Mouse (Mus musculus) embryonic facial prominence, embryonic 11.5 days (tissue): ENCODE measurements at regions not wholly inside any gene's neighbourhood (a gene's known extent, or its start where the extent isn't known, plus 50 kb on each side); places are given as distances from the start of the nearest gene placed in this dataset.

Experiments used
- ATAC-seq: fragments of 200-750 bp; cut with Nextera tagmentation; replicated peaks from 2 replicates; pipeline ENCODE4 v1.8.0; 2017; ENCODE audit warnings: low read depth; ENCODE audit not compliant: insufficient number of reproducible peaks, low FRiP score, low TSS enrichment
- DNase-seq: peaks from one replicate; pipeline ENCODE4 v3.0.0-alpha.2; 2015; ENCODE audit warnings: low spot score
- H3K27ac ChIP-seq: fragments of 300-500 bp; sonication (generic); replicated peaks from 2 replicates; pipeline ENCODE4 v1.5.1; 2014; ENCODE audit warnings: mild to moderate bottlenecking, low read depth, low read length, control low read depth
- H3K27me3 ChIP-seq: fragments of 300-500 bp; sonication (generic); 2 replicates; pipeline ENCODE4 v1.6.1; 2014; ENCODE audit warnings: mild to moderate bottlenecking, low read length, moderate library complexity, mixed read lengths; ENCODE audit not compliant: control insufficient read depth, insufficient read depth
- H3K36me3 ChIP-seq: fragments of 300-500 bp; sonication (generic); replicated peaks from 2 replicates; pipeline ENCODE4 v1.6.1; 2014; ENCODE audit warnings: low read depth, mild to moderate bottlenecking, low read length, moderate library complexity, mixed read lengths; ENCODE audit not compliant: control insufficient read depth, insufficient read depth
- H3K4me1 ChIP-seq: fragments of 300-500 bp; sonication (generic); 2 replicates; pipeline ENCODE4 v1.6.1; 2014; ENCODE audit warnings: low read length, mixed read lengths; ENCODE audit not compliant: control insufficient read depth, insufficient read depth
- H3K4me2 ChIP-seq: fragments of 300-500 bp; sonication (generic); 2 replicates; pipeline ENCODE4 v1.6.1; 2014; ENCODE audit warnings: low read depth, mild to moderate bottlenecking, control low read depth, low read length, moderate library complexity
- H3K4me3 ChIP-seq: fragments of 300-500 bp; sonication (generic); 2 replicates; pipeline ENCODE4 v1.5.1; 2014; ENCODE audit warnings: low read depth, low read length, control low read depth
- H3K9ac ChIP-seq: fragments of 300-500 bp; sonication (generic); replicated peaks from 2 replicates; pipeline ENCODE4 v1.6.1; 2014; ENCODE audit warnings: mild to moderate bottlenecking, control low read depth, low read length
- H3K9me3 ChIP-seq: fragments of 300-500 bp; sonication (generic); replicated peaks from 2 replicates; pipeline ENCODE4 v1.6.1; 2016; ENCODE audit warnings: mild to moderate bottlenecking, low read length, inconsistent platforms, mixed read lengths; ENCODE audit not compliant: control insufficient read depth
- WGBS: fragments of 180-500 bp; shearing (Covaris S2); extraction: QIAGEN DNeasy Blood & Tissue Kit; methylation state at CpG from one replicate; pipeline ENCODE4 v1.1.7; 2014; 5-methylcytosine and 5-hydroxymethylcytosine counted together

DNA sequence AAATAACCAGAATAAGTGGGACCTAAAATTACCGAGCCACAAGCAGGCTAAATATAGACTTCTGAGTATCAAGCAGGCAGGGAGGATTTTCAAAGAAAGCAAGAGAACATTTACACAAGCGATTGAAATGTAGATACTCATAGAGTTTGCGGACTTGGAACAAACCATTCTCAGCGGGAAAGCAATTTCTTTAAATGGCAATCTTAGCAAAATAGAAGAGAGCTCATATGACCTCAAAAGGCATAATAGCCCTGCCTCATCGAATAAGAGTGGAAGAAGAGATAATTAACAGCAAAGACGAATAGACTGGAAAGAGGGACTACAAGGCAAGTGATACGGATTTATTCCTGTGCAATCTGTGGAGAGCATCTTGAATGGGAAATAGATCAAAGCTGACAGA is 163.7 kb upstream of the Gdf10 start:
- Histone ChIP-seq H3K4me1 (no peaks in the 10 kb centered on the region), H3K4me3 (no peak overlapping the region), H3K4me2 (no peak overlapping the region), H3K36me3 (no peaks in the 10 kb centered on the region), H3K27ac (no peak overlapping the region), H3K9me3 (no peaks in the 10 kb centered on the region), H3K9ac (no peak overlapping the region), H3K27me3 (no peaks in the 10 kb centered on the region)
- DNase-seq (no peak), ATAC-seq (no peak)
- WGBS, result 67% methylated on average over 7 of the region's 7 CpGs

DNA sequence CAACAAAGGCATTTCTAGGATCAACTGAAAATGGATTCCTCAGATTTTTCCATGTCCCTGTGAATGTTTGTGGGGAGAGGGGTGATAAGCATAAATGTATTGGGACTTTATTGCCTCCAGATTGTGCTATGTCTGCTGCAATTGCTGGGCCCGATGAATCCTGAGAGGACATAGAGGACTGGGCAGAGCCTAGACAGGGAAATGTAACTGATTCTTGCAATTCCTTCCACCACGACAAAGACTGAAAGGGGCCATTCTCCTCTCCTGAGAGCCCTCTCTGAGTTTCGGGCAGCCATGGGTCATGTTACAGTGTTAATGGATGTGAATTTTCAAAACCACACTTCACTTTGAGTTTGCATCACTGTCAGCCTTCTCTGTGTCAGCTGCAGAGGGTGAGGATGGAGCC is 159.7 kb upstream of the Gdf10 start:
- Histone ChIP-seq H3K27ac (no peak overlapping the region), H3K36me3 (no peaks in the 10 kb centered on the region), H3K4me2 (no peak overlapping the region), H3K9me3 (no peaks in the 10 kb centered on the region), H3K4me3 (no peak overlapping the region), H3K9ac (no peak overlapping the region), H3K27me3 (no peaks in the 10 kb centered on the region), H3K4me1 (no peaks in the 10 kb centered on the region)
- ATAC-seq, result peak; percentile 73
- peak; percentile 68 for DNase-seq
- WGBS, result 19% methylated on average over 3 of the region's 3 CpGs

- no peaks in the 10 kb centered on the region for H3K9me3 ChIP-seq
- H3K4me1 ChIP-seq, result no peaks in the 10 kb centered on the region
- 75% methylated on average over 1 of the region's 1 CpGs for whole genome bisulfite sequencing
- no peaks in the 10 kb centered on the region for H3K36me3 ChIP-seq
- H3K27me3 ChIP-seq, result no peaks in the 10 kb centered on the region
- DNase-seq, result no peak
- H3K4me2 ChIP-seq, result no peak overlapping the region
- ATAC-seq, result no peak
- H3K4me3 ChIP-seq, result no peak overlapping the region
- H3K27ac ChIP-seq, result no peak overlapping the region
- no peak overlapping the region for H3K9ac ChIP-seq
These were observed 157.6 kb upstream of the Gdf10 start for GRCm38 (mm10) chr14:33765767-33766166.

DNA sequence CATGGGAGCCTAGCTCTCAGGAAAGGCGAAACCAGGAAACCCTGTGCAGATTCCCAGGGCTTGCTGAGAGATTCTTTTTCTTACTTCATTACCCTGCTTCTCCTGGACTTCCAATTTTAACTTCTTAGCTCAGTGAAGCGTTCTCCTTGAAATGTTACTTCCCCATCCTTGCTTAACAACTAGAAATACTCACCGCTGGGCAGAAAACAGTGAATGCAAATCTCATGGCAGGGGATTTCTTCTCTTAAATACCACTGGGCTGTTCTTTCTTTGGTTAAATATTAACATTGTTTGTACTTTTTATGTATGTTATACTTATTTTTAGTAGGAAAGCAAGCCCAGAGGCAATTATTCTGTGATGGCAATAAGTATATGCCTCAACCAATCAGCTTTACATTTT is 151.0 kb upstream of the Gdf10 start:
- ATAC-seq, result no peak
- no peak overlapping the region for H3K4me3 ChIP-seq
- H3K9ac ChIP-seq, result no peak overlapping the region
- no peaks in the 10 kb centered on the region for H3K36me3 ChIP-seq
- no peak overlapping the region for H3K4me2 ChIP-seq
- no peaks in the 10 kb centered on the region for H3K9me3 ChIP-seq
- H3K4me1 ChIP-seq, result no peaks in the 10 kb centered on the region
- H3K27ac ChIP-seq, result no peak overlapping the region
- WGBS, result 90% methylated on average over 3 of the region's 3 CpGs
- no peak for DNase-seq
- no peaks in the 10 kb centered on the region for H3K27me3 ChIP-seq

GRCm38 (mm10) chr14:33789556-33789955 is 133.8 kb upstream of the Gdf10 start:
- Histone ChIP-seq H3K4me1 (no peaks in the 10 kb centered on the region), H3K9me3 (no peaks in the 10 kb centered on the region), H3K36me3 (no peaks in the 10 kb centered on the region), H3K27me3 (no peaks in the 10 kb centered on the region), H3K4me3 (no peak overlapping the region), H3K9ac (no peak overlapping the region), H3K27ac (no peak overlapping the region), H3K4me2 (no peak overlapping the region)
- DNase-seq (no peak), ATAC-seq (no peak)
- 29% methylated on average over 2 of the region's 2 CpGs for WGBS

DNA sequence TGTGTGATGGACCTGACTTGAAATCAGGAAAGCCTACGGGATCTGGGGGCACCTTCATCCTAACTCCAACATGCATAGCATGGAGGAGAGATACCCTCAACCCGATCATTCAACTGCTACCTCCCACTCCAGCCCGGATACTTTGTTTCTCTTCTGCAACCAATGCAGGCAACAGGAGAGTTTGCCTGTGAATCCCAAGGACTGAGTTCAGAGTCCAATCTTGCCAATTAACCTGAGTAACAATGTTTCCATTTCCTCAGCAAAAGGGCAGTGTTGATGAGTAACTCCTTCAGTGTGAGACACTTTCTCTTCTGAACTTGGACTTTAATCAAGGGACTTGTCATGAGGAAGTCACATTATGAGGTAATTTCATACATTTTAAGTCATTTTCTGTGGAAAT is 129.1 kb upstream of the Gdf10 start:
- no peaks in the 10 kb centered on the region for H3K9me3 ChIP-seq
- no peak for DNase-seq
- ATAC-seq, result no peak
- H3K4me1 ChIP-seq, result no peaks in the 10 kb centered on the region; the same call in 1 of the 2 replicates
- H3K4me2 ChIP-seq, result no peak overlapping the region
- H3K36me3 ChIP-seq, result no peaks in the 10 kb centered on the region
- H3K9ac ChIP-seq, result no peak overlapping the region
- no peaks in the 10 kb centered on the region for H3K27me3 ChIP-seq
- H3K27ac ChIP-seq, result no peak overlapping the region
- H3K4me3 ChIP-seq, result no peak overlapping the region
- WGBS, result 64% methylated on average over 3 of the region's 3 CpGs

- Histone ChIP-seq H3K27me3 (no peaks in the 10 kb centered on the region), H3K9me3 (no peaks in the 10 kb centered on the region), H3K36me3 (no peaks in the 10 kb centered on the region), H3K27ac (no peak overlapping the region), H3K4me1 (no peaks in the 10 kb centered on the region; the same call in 1 of the 2 replicates), H3K4me2 (no peak overlapping the region), H3K9ac (no peak overlapping the region), H3K4me3 (no peak overlapping the region)
- whole genome bisulfite sequencing, result 65% methylated on average over 15 of the region's 15 CpGs
- ATAC-seq (no peak), DNase-seq (peak; percentile 50)
These were observed 125.7 kb upstream of the Gdf10 start for GRCm38 (mm10) chr14:33797551-33798303.

DNA sequence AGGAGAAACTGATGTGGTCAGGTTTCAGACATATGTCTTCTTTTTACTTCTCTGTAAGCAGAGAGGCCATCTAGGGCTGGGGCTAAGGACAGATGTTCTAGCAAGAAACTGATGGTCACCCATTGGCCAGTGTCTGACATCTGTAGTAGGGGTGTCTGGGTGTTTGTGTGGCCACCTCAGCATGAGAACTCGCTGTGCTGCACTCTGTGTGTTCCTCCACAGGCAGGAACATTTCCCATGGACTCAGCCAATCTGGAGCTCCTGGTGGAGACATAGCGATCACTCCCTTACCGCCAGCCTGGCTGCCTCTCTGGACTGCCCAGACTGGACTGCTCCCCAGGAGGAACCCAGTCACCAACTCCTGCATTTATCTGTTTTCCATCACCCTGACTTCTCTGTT is 119.1 kb upstream of the Gdf10 start:
- peaks cover 4% of the 10 kb centered on the region for H3K4me1 ChIP-seq
- no peak overlapping the region for H3K27ac ChIP-seq
- H3K9me3 ChIP-seq, result no peaks in the 10 kb centered on the region
- H3K27me3 ChIP-seq, result no peaks in the 10 kb centered on the region
- no peak for ATAC-seq
- no peak overlapping the region for H3K9ac ChIP-seq
- no peak overlapping the region for H3K4me2 ChIP-seq
- H3K36me3 ChIP-seq, result no peaks in the 10 kb centered on the region
- WGBS, result 97% methylated on average over 3 of the region's 3 CpGs
- no peak for DNase-seq
- no peak overlapping the region for H3K4me3 ChIP-seq
